Mouse (Mus musculus): ENCODE results near the gene Fut9. TPM values are rescaled to one million over a fixed set of nuclear protein-coding genes. Genes with fewer than 3 reads are reported as not detected.
A peak's percentile ranks its signal among the peaks of the same experiment; 100 is the strongest.

The Fut9 gene
- total and polyA plus RNA-seq, 3 experiments = 0.49 TPM; not detected in 2

DNA sequence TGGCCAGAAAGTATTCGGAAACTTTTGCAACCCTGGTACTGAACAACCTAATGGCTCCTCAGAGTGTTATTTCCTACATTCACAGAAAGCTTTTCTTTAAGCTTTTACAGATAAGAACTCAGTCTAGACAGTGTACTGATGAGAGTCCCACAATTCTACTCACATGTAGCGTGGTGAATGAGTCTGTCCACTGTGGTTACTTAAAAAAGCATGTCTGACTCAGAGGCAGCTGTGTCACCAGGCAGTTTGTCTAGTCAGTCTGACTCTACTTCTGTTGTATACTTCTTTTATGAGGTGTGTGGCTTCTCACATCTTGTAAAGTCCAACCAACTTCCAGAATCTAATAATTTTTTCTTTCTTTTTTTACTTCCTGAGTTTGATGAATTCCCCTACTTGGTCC is 154.5 kb downstream of the Fut9 start:
- peaks cover 44% of the 10 kb centered on the region for H3K4me1 ChIP-seq (ENCODE audit: insufficient read depth, low read depth, low read length)
- no peaks in the 10 kb centered on the region for H3K36me3 ChIP-seq (replicated peaks)
- H3K9me3 ChIP-seq (replicated peaks) = no peaks in the 10 kb centered on the region
- no peak for ATAC-seq (ENCODE audit: extremely low read depth, insufficient number of reproducible peaks, low FRiP score, poor library complexity, severe bottlenecking)
- H3K27me3 ChIP-seq (ENCODE audit: insufficient read depth, low read length) = no peaks in the 10 kb centered on the region
- TF ChIP-seq POLR2AphosphoS5 (IDR thresholded peaks at IDR 0.05; ENCODE audit: insufficient replicate concordance, low read depth, low read length) (no peak), CTCF (IDR thresholded peaks at IDR 0.05; ENCODE audit: low read depth, low read length) (no peak), TAL1 (conservative IDR thresholded peaks at IDR 0.05; ENCODE audit: low read depth, low read length) (no peak), GATA1 (IDR thresholded peaks at IDR 0.05; ENCODE audit: borderline replicate concordance, low read length) (no peak), GATA2 (IDR thresholded peaks at IDR 0.05; ENCODE audit: borderline replicate concordance, low read depth, low read length) (no peak)
- no peak for DNase-seq (ENCODE audit: low spot score)
- no peak overlapping the region for H3K4me3 ChIP-seq (ENCODE audit: low read depth, low read length)

DNA sequence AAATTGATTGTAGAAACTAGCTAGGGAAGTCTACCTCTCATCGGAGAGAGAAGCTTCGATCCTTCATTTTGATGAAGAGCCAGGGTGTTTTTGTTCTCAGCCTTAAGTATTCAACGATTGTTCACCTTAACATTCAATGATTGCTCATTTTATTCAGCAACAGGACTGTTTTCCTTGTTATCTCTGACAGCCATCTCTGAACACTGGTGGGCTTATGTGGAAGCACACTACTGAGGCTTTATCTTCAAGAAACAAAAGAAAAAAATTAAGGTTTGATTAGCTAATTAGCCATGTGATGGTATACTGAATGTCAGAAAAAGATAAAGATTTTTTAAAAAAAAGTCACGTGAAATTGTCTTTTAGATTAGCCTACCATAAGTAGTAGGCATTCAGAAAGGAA is 158.1 kb downstream of the Fut9 start:
- DNase-seq (ENCODE audit: low spot score) = no peak
- peak; percentile 62 for TF ChIP-seq TAL1 (conservative IDR thresholded peaks at IDR 0.05; ENCODE audit: low read depth, low read length)
- TF ChIP-seq POLR2AphosphoS5 (IDR thresholded peaks at IDR 0.05; ENCODE audit: insufficient replicate concordance, low read depth, low read length) = no peak
- H3K4me3 ChIP-seq (ENCODE audit: low read depth, low read length) = no peak overlapping the region; the same call in 1 of the 2 replicates
- no peaks in the 10 kb centered on the region for H3K9me3 ChIP-seq (replicated peaks)
- no peaks in the 10 kb centered on the region for H3K36me3 ChIP-seq (replicated peaks)
- H3K4me1 ChIP-seq (ENCODE audit: insufficient read depth, low read depth, low read length) = peaks cover 58% of the 10 kb centered on the region
- no peaks in the 10 kb centered on the region for H3K27me3 ChIP-seq (ENCODE audit: insufficient read depth, low read length)
- ATAC-seq (ENCODE audit: extremely low read depth, insufficient number of reproducible peaks, low FRiP score, poor library complexity, severe bottlenecking) = peak; percentile 69

GRCm38 (mm10) chr4:25633262-25633661 is 166.8 kb downstream of the Fut9 start:
- no peak for ATAC-seq (ENCODE audit: extremely low read depth, insufficient number of reproducible peaks, low FRiP score, poor library complexity, severe bottlenecking)

DNA sequence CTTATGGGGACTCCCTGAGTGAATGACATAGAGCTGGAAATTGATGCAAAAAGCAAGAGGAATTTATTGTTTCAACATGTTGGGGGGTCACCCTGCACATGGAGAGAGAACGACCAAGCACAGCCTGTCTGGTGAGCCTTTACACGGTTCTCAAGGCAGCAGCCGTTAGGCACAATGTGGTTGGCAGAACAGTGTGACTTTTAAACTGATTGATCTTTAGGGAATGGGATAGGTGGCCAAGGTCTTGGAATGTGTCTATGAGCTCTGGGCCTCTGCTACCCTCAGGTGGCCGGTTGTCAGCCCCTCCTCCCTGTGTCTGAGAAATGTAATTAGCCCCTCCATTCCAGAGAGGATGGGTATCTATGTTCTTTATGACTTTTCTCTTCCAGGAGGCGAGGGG is 171.9 kb downstream of the Fut9 start:
- TF ChIP-seq TAL1 (conservative IDR thresholded peaks at IDR 0.05; ENCODE audit: low read depth, low read length) (no peak), CTCF (IDR thresholded peaks at IDR 0.05; ENCODE audit: low read depth, low read length) (no peak), GATA1 (IDR thresholded peaks at IDR 0.05; ENCODE audit: borderline replicate concordance, low read length) (no peak), GATA2 (IDR thresholded peaks at IDR 0.05; ENCODE audit: borderline replicate concordance, low read depth, low read length) (no peak), POLR2AphosphoS5 (IDR thresholded peaks at IDR 0.05; ENCODE audit: insufficient replicate concordance, low read depth, low read length) (no peak)
- H3K4me3 ChIP-seq (ENCODE audit: low read depth, low read length) = no peak overlapping the region
- no peaks in the 10 kb centered on the region for H3K27me3 ChIP-seq (ENCODE audit: insufficient read depth, low read length)
- no peak for DNase-seq (ENCODE audit: low spot score)
- H3K36me3 ChIP-seq (replicated peaks) = no peaks in the 10 kb centered on the region
- no peak for ATAC-seq (ENCODE audit: extremely low read depth, insufficient number of reproducible peaks, low FRiP score, poor library complexity, severe bottlenecking)
- H3K9me3 ChIP-seq (replicated peaks) = no peaks in the 10 kb centered on the region
- H3K4me1 ChIP-seq (ENCODE audit: insufficient read depth, low read depth, low read length) = peaks cover 4% of the 10 kb centered on the region; the same call in 1 of the 2 replicates

More at GRCm38 (mm10) chr4:25633262-25633661, 166.8 kb downstream of the Fut9 start:
- no peak for DNase-seq (ENCODE audit: low spot score)
- Histone ChIP-seq H3K4me3 (ENCODE audit: low read depth, low read length) (no peak overlapping the region), H3K9me3 (replicated peaks) (no peaks in the 10 kb centered on the region), H3K36me3 (replicated peaks) (no peaks in the 10 kb centered on the region), H3K27me3 (ENCODE audit: insufficient read depth, low read length) (no peaks in the 10 kb centered on the region), H3K4me1 (ENCODE audit: insufficient read depth, low read depth, low read length) (peaks cover 26% of the 10 kb centered on the region)
- TF ChIP-seq GATA2 (IDR thresholded peaks at IDR 0.05; ENCODE audit: borderline replicate concordance, low read depth, low read length) = no peak
- TF ChIP-seq POLR2AphosphoS5 (IDR thresholded peaks at IDR 0.05; ENCODE audit: insufficient replicate concordance, low read depth, low read length) = no peak
- TF ChIP-seq GATA1 (IDR thresholded peaks at IDR 0.05; ENCODE audit: borderline replicate concordance, low read length) = no peak
- TF ChIP-seq CTCF (IDR thresholded peaks at IDR 0.05; ENCODE audit: low read depth, low read length) = no peak
- TF ChIP-seq TAL1 (conservative IDR thresholded peaks at IDR 0.05; ENCODE audit: low read depth, low read length) = no peak

- no peaks in the 10 kb centered on the region for H3K36me3 ChIP-seq (replicated peaks)
- no peak for ATAC-seq (ENCODE audit: extremely low read depth, insufficient number of reproducible peaks, low FRiP score, poor library complexity, severe bottlenecking)
- TF ChIP-seq POLR2AphosphoS5 (IDR thresholded peaks at IDR 0.05; ENCODE audit: insufficient replicate concordance, low read depth, low read length) = no peak
- no peak for TF ChIP-seq GATA2 (IDR thresholded peaks at IDR 0.05; ENCODE audit: borderline replicate concordance, low read depth, low read length)
- no peak for TF ChIP-seq GATA1 (IDR thresholded peaks at IDR 0.05; ENCODE audit: borderline replicate concordance, low read length)
- no peak for TF ChIP-seq TAL1 (conservative IDR thresholded peaks at IDR 0.05; ENCODE audit: low read depth, low read length)
- no peak for TF ChIP-seq CTCF (IDR thresholded peaks at IDR 0.05; ENCODE audit: low read depth, low read length)
- no peak overlapping the region for H3K4me3 ChIP-seq (ENCODE audit: low read depth, low read length)
- H3K27me3 ChIP-seq (ENCODE audit: insufficient read depth, low read length) = no peaks in the 10 kb centered on the region
- H3K4me1 ChIP-seq (ENCODE audit: insufficient read depth, low read depth, low read length) = no peaks in the 10 kb centered on the region
- DNase-seq (ENCODE audit: low spot score) = no peak
- H3K9me3 ChIP-seq (replicated peaks) = no peaks in the 10 kb centered on the region
Observed at GRCm38 (mm10) chr4:25627467-25627866, 172.6 kb downstream of the Fut9 start.

GRCm38 (mm10) chr4:25627039-25627438 is 173.0 kb downstream of the Fut9 start:
- DNase-seq (ENCODE audit: low spot score) (no peak), ATAC-seq (ENCODE audit: extremely low read depth, insufficient number of reproducible peaks, low FRiP score, poor library complexity, severe bottlenecking) (no peak)
- Histone ChIP-seq H3K4me3 (ENCODE audit: low read depth, low read length) (no peak overlapping the region), H3K4me1 (ENCODE audit: insufficient read depth, low read depth, low read length) (no peaks in the 10 kb centered on the region), H3K36me3 (replicated peaks) (no peaks in the 10 kb centered on the region), H3K27me3 (ENCODE audit: insufficient read depth, low read length) (no peaks in the 10 kb centered on the region), H3K9me3 (replicated peaks) (no peaks in the 10 kb centered on the region)
- TF ChIP-seq GATA2 (IDR thresholded peaks at IDR 0.05; ENCODE audit: borderline replicate concordance, low read depth, low read length) = no peak
- TF ChIP-seq POLR2AphosphoS5 (IDR thresholded peaks at IDR 0.05; ENCODE audit: insufficient replicate concordance, low read depth, low read length) = no peak
- TF ChIP-seq GATA1 (IDR thresholded peaks at IDR 0.05; ENCODE audit: borderline replicate concordance, low read length) = no peak
- TF ChIP-seq TAL1 (conservative IDR thresholded peaks at IDR 0.05; ENCODE audit: low read depth, low read length) = no peak
- no peak for TF ChIP-seq CTCF (IDR thresholded peaks at IDR 0.05; ENCODE audit: low read depth, low read length)

Data from G1E (cell line).